Mouse (Mus musculus): ENCODE measurements at regions not wholly inside any gene's neighbourhood (a gene's known extent, or its start where the extent isn't known, plus 50 kb on each side); places are given as distances from the start of the nearest gene placed in this dataset.

- 92% methylated on average over 16 of the region's 16 CpGs for WGBS
- H3K27me3 ChIP-seq (ENCODE audit: low read depth, poor library complexity, severe bottlenecking): no peaks in the 10 kb centered on the region
- DNase-seq (ENCODE audit: low spot score): no peak
- H3K4me1 ChIP-seq: no peaks in the 10 kb centered on the region
- H3K9me3 ChIP-seq (replicated peaks): no peaks in the 10 kb centered on the region
- no peak overlapping the region for H3K4me3 ChIP-seq
- H3K36me3 ChIP-seq: no peaks in the 10 kb centered on the region
- no peak overlapping the region for H3K27ac ChIP-seq (replicated peaks)
These were observed 100.5 kb upstream of the Meis2 start for GRCm38 (mm10) chr2:116165871-116166770.
